Mouse (Mus musculus) left cerebral cortex, postnatal 14 days (tissue): ENCODE results near the gene Hist1h3e. TPM values are rescaled to one million over a fixed set of nuclear protein-coding genes. Genes with fewer than 3 reads are reported as not detected.
"Not testable (repeated sequence)": the region's sequence is repeated elsewhere in the genome, so short reads cannot be mapped to it uniquely, and the experiment has no call there.

Experiments used
- DNase-seq, 2 experiments: peaks; one replicate each; pipeline ENCODE4 v3.0.0; 2021 to 2022; ENCODE audit warnings: low spot score in 2 of 2, mixed read lengths in 1 of 2
- intact Hi-C: fragments of 180-260 bp; cut with DNase I; formaldehyde crosslinking; loops from one replicate; pipeline ENCODE4 v1.15.1; 2025
- total RNA-seq, 2 experiments: library from RNA; stranded (reverse); gene quantifications; 2 replicates each; pipeline ENCODE4 v1.2.3; 2021

The Hist1h3e gene
- total RNA-seq, 2 experiments from 2014 or later = 49.1 to 57.1 TPM

- DNase-seq, intact Hi-C loops: not testable (repeated sequence)
These were observed 9.5 kb upstream of the Hist1h3e start for GRCm38 (mm10) chr13:23571504-23572217.

GRCm38 (mm10) chr13:23571022-23571503 is 8.9 kb upstream of the Hist1h3e start, which contains the start of the genes Hist1h2ae and Hist1h2bg:
Hist1h2ae (minus strand) TSS chr13:23571220.
Hist1h2bg (plus strand) TSS chr13:23571396.
- intact Hi-C loops = no loop called here
- DNase-seq = peak; percentile 76 to 95

- intact Hi-C loops, DNase-seq: not testable (repeated sequence)
These were observed 8.3 kb upstream of the Hist1h3e start for GRCm38 (mm10) chr13:23570261-23571021.

- DNase-seq = no peak
- intact Hi-C loops = no loop called here
These were observed 2.3 kb upstream of the Hist1h3e start for GRCm38 (mm10) chr13:23564482-23564881.

- intact Hi-C loops = no loop called here
- DNase-seq = peak; percentile 45 to 69
These were observed 712 bp upstream of the Hist1h3e start for GRCm38 (mm10) chr13:23562699-23563462.

GRCm38 (mm10) chr13:23561531-23561882 is 662 bp downstream of the Hist1h3e start:
- intact Hi-C loops, DNase-seq: not testable (repeated sequence)

- DNase-seq, intact Hi-C loops: not testable (repeated sequence)
These were observed 1.5 kb downstream of the Hist1h3e start for GRCm38 (mm10) chr13:23560699-23561098.

GRCm38 (mm10) chr13:23556906-23557305 is 5.3 kb downstream of the Hist1h3e start:
- intact Hi-C loops = no loop called here
- no peak for DNase-seq

- peak; percentile 75 to 94 for DNase-seq
- intact Hi-C loops = no loop called here
These were observed 6.2 kb downstream of the Hist1h3e start for GRCm38 (mm10) chr13:23555839-23556416.

- intact Hi-C loops = no loop called here
- DNase-seq = peak; percentile 62 to 82
These were observed 7.0 kb downstream of the Hist1h3e start for GRCm38 (mm10) chr13:23554925-23555838.

- DNase-seq = no peak
- intact Hi-C loops = no loop called here
These were observed 7.8 kb downstream of the Hist1h3e start for GRCm38 (mm10) chr13:23554393-23554792.

- intact Hi-C loops = no loop called here
- no peak for DNase-seq
These were observed 9.2 kb downstream of the Hist1h3e start, which contains the start of gene Hist1h1d for GRCm38 (mm10) chr13:23552962-23553361. Hist1h1d (plus strand) TSS chr13:23553262.

GRCm38 (mm10) chr13:23551931-23552914 is 9.9 kb downstream of the Hist1h3e start:
- intact Hi-C loops = no loop called here
- no peak for DNase-seq

- intact Hi-C loops = not testable (repeated sequence)
- DNase-seq = peak; percentile 91 to 92
These were observed 10.9 kb downstream of the Hist1h3e start, which contains the start of gene Hist1h4f for GRCm38 (mm10) chr13:23551146-23551834. Hist1h4f (minus strand) TSS chr13:23551648.

- intact Hi-C loops = no loop called here
- DNase-seq = no peak
These were observed 11.4 kb downstream of the Hist1h3e start for GRCm38 (mm10) chr13:23550761-23551145.

- no peak for DNase-seq
- intact Hi-C loops = no loop called here
These were observed 15.5 kb downstream of the Hist1h3e start for GRCm38 (mm10) chr13:23546694-23547093.

GRCm38 (mm10) chr13:23544787-23545120 is 17.4 kb downstream of the Hist1h3e start:
- intact Hi-C loops = not testable (repeated sequence)

More at GRCm38 (mm10) chr13:23544787-23545120, 17.4 kb downstream of the Hist1h3e start:
- DNase-seq = not testable (repeated sequence)
